Mouse (Mus musculus) hindbrain, embryonic 16.5 days (tissue): ENCODE results near the gene Dnah9. TPM values are rescaled to one million over a fixed set of nuclear protein-coding genes. Genes with fewer than 3 reads are reported as not detected.
A peak's percentile ranks its signal among the peaks of the same experiment; 100 is the strongest.

Experiments used
- ATAC-seq: fragments of 200-750 bp; cut with Nextera tagmentation; 2 replicates; pipeline ENCODE4 v1.8.0; 2017; ENCODE audit warnings: moderate TSS enrichment, moderate library complexity
- H3K27ac ChIP-seq: fragments of 300-500 bp; sonication (generic); 2 replicates; pipeline ENCODE4 v1.5.1; 2014; ENCODE audit warnings: low read depth, mild to moderate bottlenecking, control low read depth, low read length, moderate library complexity
- H3K27me3 ChIP-seq: fragments of 300-500 bp; sonication (generic); replicated peaks from 2 replicates; pipeline ENCODE4 v1.6.1; 2014; ENCODE audit warnings: low read length; ENCODE audit not compliant: control insufficient read depth, insufficient read depth
- H3K36me3 ChIP-seq: fragments of 300-500 bp; sonication (generic); 2 replicates; pipeline ENCODE4 v1.6.1; 2014; ENCODE audit warnings: mild to moderate bottlenecking, low read length, moderate library complexity, mixed read lengths; ENCODE audit not compliant: control insufficient read depth, insufficient read depth
- H3K4me1 ChIP-seq: fragments of 300-500 bp; sonication (generic); 2 replicates; pipeline ENCODE4 v1.6.1; 2014; ENCODE audit warnings: low read depth, low read length; ENCODE audit not compliant: control insufficient read depth, insufficient read depth
- H3K4me2 ChIP-seq: fragments of 300-500 bp; sonication (generic); 2 replicates; pipeline ENCODE4 v1.6.1; 2014; ENCODE audit warnings: mild to moderate bottlenecking, low read length, control low read depth, moderate library complexity
- H3K4me3 ChIP-seq: fragments of 300-500 bp; sonication (generic); 2 replicates; pipeline ENCODE4 v1.5.1; 2014; ENCODE audit warnings: mild to moderate bottlenecking, low read length, control low read depth, moderate library complexity
- H3K9ac ChIP-seq: fragments of 300-500 bp; sonication (generic); 2 replicates; pipeline ENCODE4 v1.6.1; 2014; ENCODE audit warnings: low read depth, mild to moderate bottlenecking, control low read depth, low read length, moderate library complexity
- H3K9me3 ChIP-seq: fragments of 300-500 bp; sonication (generic); 2 replicates; pipeline ENCODE4 v1.6.1; 2014; ENCODE audit warnings: mild to moderate bottlenecking, low read length, moderate library complexity; ENCODE audit not compliant: control insufficient read depth
- WGBS: fragments of 180-500 bp; shearing (Covaris S2); extraction: QIAGEN DNeasy Blood & Tissue Kit; methylation state at CpG from one replicate; pipeline ENCODE4 v1.1.7; 2014; 5-methylcytosine and 5-hydroxymethylcytosine counted together
- polyA plus RNA-seq: library from polyadenylated mRNA; unstranded; fragments of >200 nt; fragmentation: Nextera tagmentation; extraction: Ambion mirVana; gene quantifications from 2 replicates; pipeline ENCODE4 v1.2.1, GENCODE M21; 2015

The Dnah9 gene
- polyA plus RNA-seq, 1 experiment from 2014 or later: 2.9 TPM

DNA sequence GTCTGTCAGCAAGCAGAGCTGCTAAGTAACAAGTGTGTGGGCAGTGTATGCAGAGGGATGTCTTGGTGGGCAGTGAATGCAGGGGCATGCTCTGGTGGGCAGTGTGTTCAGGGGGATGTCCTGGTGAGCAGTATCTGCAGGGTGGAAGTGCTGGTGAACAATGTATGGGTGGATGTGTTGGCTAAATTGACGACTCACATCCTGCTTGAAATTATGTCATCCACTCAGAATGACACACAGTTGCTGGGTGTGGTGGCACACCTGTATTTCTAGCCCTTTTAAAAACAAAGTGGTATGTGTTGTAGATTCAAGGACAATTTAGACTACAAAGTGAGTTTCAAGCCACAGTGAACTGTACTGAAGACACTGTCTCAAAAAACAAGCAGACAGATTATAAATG lies 350.2 kb downstream of the Dnah9 start:
- Histone ChIP-seq H3K4me3 (no peak overlapping the region), H3K9me3 (no peaks in the 10 kb centered on the region), H3K27ac (no peak overlapping the region), H3K4me1 (no peaks in the 10 kb centered on the region), H3K27me3 (no peaks in the 10 kb centered on the region), H3K9ac (no peak overlapping the region), H3K4me2 (no peak overlapping the region), H3K36me3 (peaks cover 10% of the 10 kb centered on the region)
- no peak for ATAC-seq
- 81% methylated on average over 1 of the region's 1 CpGs for WGBS

DNA sequence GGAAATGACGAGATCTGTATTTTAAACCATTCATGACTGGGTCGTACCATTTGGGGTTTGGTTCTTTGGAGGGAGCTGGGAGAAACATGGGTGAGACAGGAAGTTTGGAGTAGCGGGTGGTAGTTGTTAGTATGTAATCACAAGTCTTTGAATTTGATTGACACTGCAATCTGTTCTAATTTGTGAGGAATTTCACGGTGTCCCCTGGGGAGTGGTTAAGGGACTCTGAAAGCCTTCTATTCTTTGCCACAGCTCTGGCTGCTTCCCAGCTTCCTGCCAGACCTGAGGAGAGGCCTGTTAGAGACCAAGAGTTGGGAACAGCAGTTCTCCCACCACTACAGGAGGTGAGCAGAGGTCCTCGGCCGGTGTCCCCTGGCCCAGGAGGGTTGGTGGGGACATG lies 352.1 kb downstream of the Dnah9 start:
- 53% methylated on average over 6 of the region's 6 CpGs for WGBS
- peaks cover 4% of the 10 kb centered on the region; the same call in 1 of the 2 replicates for H3K4me1 ChIP-seq
- H3K4me3 ChIP-seq: no peak overlapping the region
- no peak overlapping the region for H3K27ac ChIP-seq
- ATAC-seq: no peak
- H3K9me3 ChIP-seq: no peaks in the 10 kb centered on the region
- no peaks in the 10 kb centered on the region for H3K27me3 ChIP-seq
- peaks cover 10% of the 10 kb centered on the region for H3K36me3 ChIP-seq
- H3K9ac ChIP-seq: no peak overlapping the region
- no peak overlapping the region for H3K4me2 ChIP-seq

DNA sequence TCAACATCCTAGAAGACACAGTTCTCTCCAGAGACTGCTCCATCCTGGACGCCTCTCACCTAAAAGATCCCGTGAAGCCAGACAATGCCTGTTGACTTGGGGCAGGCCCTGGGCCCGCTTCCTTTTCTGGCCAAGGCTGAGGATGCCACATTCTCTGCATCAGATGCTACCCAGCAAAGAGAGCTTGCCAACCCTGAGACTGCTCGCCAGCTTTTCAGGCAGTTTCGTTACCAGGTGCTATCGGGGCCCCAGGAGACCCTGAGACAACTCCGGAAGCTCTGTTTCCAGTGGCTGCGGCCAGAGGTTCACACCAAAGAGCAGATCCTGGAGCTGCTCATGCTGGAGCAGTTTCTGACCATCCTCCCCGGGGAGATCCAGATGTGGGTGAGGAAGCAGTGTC lies 354.0 kb downstream of the Dnah9 start:
- Histone ChIP-seq H3K4me1 (peaks cover 4% of the 10 kb centered on the region; the same call in 1 of the 2 replicates), H3K36me3 (peaks cover 10% of the 10 kb centered on the region), H3K4me3 (no peak overlapping the region), H3K27ac (no peak overlapping the region), H3K9me3 (no peaks in the 10 kb centered on the region), H3K4me2 (no peak overlapping the region), H3K27me3 (no peaks in the 10 kb centered on the region), H3K9ac (no peak overlapping the region)
- WGBS: 74% methylated on average over 9 of the region's 9 CpGs
- ATAC-seq: no peak

GRCm38 (mm10) chr11:65812088-65812487 lies 356.3 kb downstream of the Dnah9 start:
- ATAC-seq: no peak
- peaks cover 8% of the 10 kb centered on the region; the same call in 1 of the 2 replicates for H3K36me3 ChIP-seq
- peaks cover 9% of the 10 kb centered on the region for H3K4me1 ChIP-seq
- H3K27ac ChIP-seq: no peak overlapping the region
- H3K9me3 ChIP-seq: no peaks in the 10 kb centered on the region
- H3K9ac ChIP-seq: no peak overlapping the region
- H3K4me2 ChIP-seq: no peak overlapping the region
- no peaks in the 10 kb centered on the region for H3K27me3 ChIP-seq
- H3K4me3 ChIP-seq: no peak overlapping the region
- WGBS: 20% methylated on average over 5 of the region's 5 CpGs

DNA sequence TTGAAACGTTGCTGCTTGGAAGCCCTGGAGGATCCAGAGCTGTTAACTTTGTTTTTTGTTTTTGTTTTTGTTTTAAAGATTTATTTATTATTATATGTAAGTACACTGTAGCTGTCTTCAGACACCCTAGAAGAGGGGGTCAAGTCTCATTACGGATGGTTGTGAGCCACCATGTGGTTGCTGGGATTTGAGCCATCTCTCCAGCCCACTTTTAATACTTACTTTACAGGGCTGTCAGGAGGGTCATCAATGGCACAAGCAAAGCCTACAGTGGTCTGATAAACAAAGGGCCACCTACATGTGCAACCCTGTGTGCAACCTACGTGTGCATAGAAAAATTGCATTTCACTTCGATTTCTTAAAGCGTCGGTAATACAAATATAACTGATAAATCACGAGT lies 360.8 kb downstream of the Dnah9 start:
- peaks cover 13% of the 10 kb centered on the region for H3K4me1 ChIP-seq
- H3K27me3 ChIP-seq: no peaks in the 10 kb centered on the region
- no peaks in the 10 kb centered on the region for H3K9me3 ChIP-seq
- no peaks in the 10 kb centered on the region for H3K36me3 ChIP-seq
- peak; percentile 7; the same call in 1 of the 2 replicates for ATAC-seq
- H3K4me2 ChIP-seq: peak overlapping the region; percentile 64
- H3K27ac ChIP-seq: no peak overlapping the region; the same call in 1 of the 2 replicates
- H3K9ac ChIP-seq: peak overlapping the region; percentile 81
- peak overlapping the region; percentile 63 for H3K4me3 ChIP-seq
- 47% methylated on average over 7 of the region's 7 CpGs for WGBS

DNA sequence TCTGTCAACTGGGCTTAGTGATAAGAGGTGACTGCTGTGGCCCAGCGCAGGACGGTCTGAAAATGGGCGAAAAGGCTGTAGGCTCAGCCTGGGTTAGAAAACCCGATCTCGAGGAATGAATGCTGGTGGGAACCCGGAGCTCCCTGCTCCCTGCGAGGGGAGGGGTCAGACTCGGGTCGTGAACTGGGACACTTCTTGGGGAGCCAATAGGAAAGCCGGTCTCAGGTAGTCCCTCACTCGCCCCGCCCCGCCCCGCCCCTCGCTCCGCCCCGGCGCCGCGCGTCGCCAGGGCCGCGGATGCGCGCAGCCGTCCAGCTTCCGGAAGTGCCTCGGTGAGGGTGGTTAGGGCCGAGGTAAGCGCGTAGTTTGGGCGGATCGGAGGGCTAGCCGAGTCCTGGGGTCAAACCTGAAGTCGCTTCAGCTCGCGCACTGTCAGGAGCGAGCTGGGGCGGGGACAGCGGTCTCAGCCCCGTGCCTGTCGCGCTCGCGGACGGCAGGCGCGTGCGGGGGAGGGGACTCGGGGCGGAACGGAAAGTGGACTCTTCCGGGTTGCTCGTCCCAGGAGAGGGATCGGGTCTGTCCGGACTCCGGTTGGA lies 361.3 kb downstream of the Dnah9 start, which contains the start of gene Zkscan6:
Zkscan6 (plus strand) TSS at position 267 of the 596 bp plus-strand sequence.
- Histone ChIP-seq H3K4me3 (peak within 1 kb of the TSS; percentile 63), H3K9ac (peak within 1 kb of the TSS; percentile 81), H3K36me3 (no peaks in the 10 kb centered on the region), H3K27ac (peak within 1 kb of the TSS; percentile 83), H3K27me3 (no peaks in the 10 kb centered on the region), H3K4me2 (peak within 1 kb of the TSS; percentile 95), H3K9me3 (no peaks in the 10 kb centered on the region), H3K4me1 (peaks cover 10% of the 10 kb centered on the region)
- WGBS: under 1% methylated on average over 53 of the region's 58 CpGs
- ATAC-seq: peak; percentile 98

DNA sequence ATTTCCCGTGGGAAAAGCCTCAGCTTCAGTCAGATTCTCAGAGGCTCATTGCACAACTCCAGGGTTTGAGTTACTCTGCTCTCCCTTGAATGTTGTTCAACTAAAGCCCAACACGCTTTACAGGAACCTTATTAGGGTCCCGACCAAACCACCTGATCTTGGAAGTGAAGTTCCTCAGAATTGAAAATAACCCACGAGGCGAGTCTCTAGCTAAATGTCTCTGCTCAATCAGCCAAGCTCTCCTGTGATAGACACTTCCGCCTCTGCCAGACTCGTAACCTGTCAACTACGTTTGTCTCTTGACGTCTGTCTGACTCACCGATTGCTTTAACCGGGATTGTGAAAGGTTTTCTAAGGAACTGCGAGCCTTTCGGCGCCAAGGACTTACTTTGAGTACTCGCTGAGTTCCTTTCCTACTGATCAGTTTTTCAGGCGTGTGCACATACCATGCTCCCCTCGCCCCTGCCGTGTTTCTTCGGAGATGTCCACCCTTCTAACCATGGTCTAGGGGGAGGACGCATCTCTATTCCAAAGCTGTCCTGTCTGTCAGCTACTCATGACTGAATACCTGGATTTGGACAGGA lies 361.9 kb downstream of the Dnah9 start:
- WGBS: 2% methylated on average over 20 of the region's 20 CpGs
- peak overlapping the region; percentile 81 for H3K9ac ChIP-seq
- no peak for ATAC-seq

GRCm38 (mm10) chr11:65801899-65802298 lies 366.5 kb downstream of the Dnah9 start:
- peaks cover 4% of the 10 kb centered on the region for H3K4me1 ChIP-seq
- no peak overlapping the region for H3K4me2 ChIP-seq
- no peak overlapping the region for H3K27ac ChIP-seq
- no peaks in the 10 kb centered on the region for H3K9me3 ChIP-seq
- H3K36me3 ChIP-seq: no peaks in the 10 kb centered on the region
- WGBS: 68% methylated on average over 3 of the region's 3 CpGs
- no peak overlapping the region for H3K9ac ChIP-seq
- H3K4me3 ChIP-seq: no peak overlapping the region
- no peak for ATAC-seq
- no peaks in the 10 kb centered on the region for H3K27me3 ChIP-seq

More for the DNA sequence above, 361.9 kb downstream of the Dnah9 start:
- Histone ChIP-seq H3K4me1 (peaks cover 10% of the 10 kb centered on the region), H3K4me3 (peak overlapping the region; percentile 63), H3K4me2 (peak overlapping the region; percentile 95), H3K9me3 (no peaks in the 10 kb centered on the region), H3K36me3 (no peaks in the 10 kb centered on the region), H3K27me3 (no peaks in the 10 kb centered on the region), H3K27ac (0 out of 2 replicates have a peak overlapping the region, but pooled peaks have one; percentile 1)

- H3K9me3 ChIP-seq: no peaks in the 10 kb centered on the region
- H3K4me1 ChIP-seq: no peaks in the 10 kb centered on the region
- H3K27me3 ChIP-seq: no peaks in the 10 kb centered on the region
- no peak overlapping the region for H3K27ac ChIP-seq
- no peak overlapping the region for H3K4me2 ChIP-seq
- WGBS: 75% methylated on average over 1 of the region's 1 CpGs
- no peaks in the 10 kb centered on the region for H3K36me3 ChIP-seq
- H3K4me3 ChIP-seq: no peak overlapping the region
- no peak overlapping the region for H3K9ac ChIP-seq
- no peak for ATAC-seq
These were observed 372.5 kb downstream of the Dnah9 start for GRCm38 (mm10) chr11:65795896-65796295.
